Mouse (Mus musculus) heart, embryonic 10.5 days (tissue): ENCODE measurements around the gene Lamb2. TPM values are rescaled to one million over a fixed set of nuclear protein-coding genes. Genes with fewer than 3 reads are reported as not detected.

Experiments
- DNase-seq: peaks from one replicate; pipeline ENCODE4 v3.0.0-alpha.2; 2017; ENCODE audit warnings: low spot score
- H3K27ac ChIP-seq: fragments of 300-500 bp; sonication (generic); 2 replicates; pipeline ENCODE4 v1.5.1; 2016; ENCODE audit warnings: mild to moderate bottlenecking
- H3K27me3 ChIP-seq: fragments of 300-500 bp; sonication (generic); 2 replicates; pipeline ENCODE4 v1.6.1; 2016; ENCODE audit warnings: mild to moderate bottlenecking; ENCODE audit not compliant: poor library complexity, insufficient read depth, severe bottlenecking
- H3K36me3 ChIP-seq: fragments of 300-500 bp; sonication (generic); 2 replicates; pipeline ENCODE4 v1.6.1; 2016; ENCODE audit warnings: mild to moderate bottlenecking, moderate library complexity
- H3K4me1 ChIP-seq: fragments of 300-500 bp; sonication (generic); 2 replicates; pipeline ENCODE4 v1.6.1; 2016; ENCODE audit warnings: mild to moderate bottlenecking
- H3K4me3 ChIP-seq: fragments of 300-500 bp; sonication (generic); 2 replicates; pipeline ENCODE4 v1.5.1; 2016; ENCODE audit warnings: mild to moderate bottlenecking, moderate library complexity
- H3K9me3 ChIP-seq: fragments of 300-500 bp; sonication (generic); 2 replicates; pipeline ENCODE4 v1.6.1; 2016; ENCODE audit warnings: mild to moderate bottlenecking, moderate library complexity
- WGBS: fragments of 180-500 bp; shearing (Covaris S2); methylation state at CpG from one replicate; pipeline ENCODE4 v1.1.7; 2016; 5-methylcytosine and 5-hydroxymethylcytosine counted together
- polyA plus RNA-seq: library from polyadenylated mRNA; unstranded; fragments of >200 nt; fragmentation: Nextera tagmentation; extraction: Ambion mirVana; gene quantifications from 2 replicates; pipeline ENCODE4 v1.2.1, GENCODE M21; 2016

Lamb2 gene
- polyA plus RNA-seq, 1 experiment from 2014 or later, result 46.3 TPM

DNA sequence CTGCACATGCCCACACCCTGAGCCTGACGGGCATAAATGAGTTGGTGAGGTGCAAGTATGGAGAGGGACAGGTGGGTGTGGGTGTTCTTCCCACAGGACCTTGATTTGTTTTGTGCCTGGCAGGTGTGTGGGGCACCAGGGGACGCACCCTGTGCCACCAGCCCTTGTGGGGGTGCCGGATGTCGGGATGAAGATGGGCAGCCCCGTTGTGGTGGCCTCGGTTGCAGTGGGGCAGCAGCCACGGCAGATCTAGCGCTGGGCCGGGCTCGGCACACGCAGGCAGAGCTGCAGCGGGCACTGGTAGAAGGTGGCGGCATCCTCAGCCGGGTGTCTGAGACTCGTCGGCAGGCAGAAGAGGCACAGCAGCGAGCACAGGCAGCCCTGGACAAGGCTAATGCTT, 8.9 kb downstream of the Lamb2 start:
- no peaks in the 10 kb centered on the region for H3K27me3 ChIP-seq
- peaks cover 85% of the 10 kb centered on the region for H3K36me3 ChIP-seq
- DNase-seq, result no peak
- no peak overlapping the region for H3K4me3 ChIP-seq
- H3K4me1 ChIP-seq, result peaks cover 29% of the 10 kb centered on the region
- WGBS, result 89% methylated on average over 17 of the region's 17 CpGs
- no peak overlapping the region for H3K27ac ChIP-seq
- H3K9me3 ChIP-seq, result no peaks in the 10 kb centered on the region

DNA sequence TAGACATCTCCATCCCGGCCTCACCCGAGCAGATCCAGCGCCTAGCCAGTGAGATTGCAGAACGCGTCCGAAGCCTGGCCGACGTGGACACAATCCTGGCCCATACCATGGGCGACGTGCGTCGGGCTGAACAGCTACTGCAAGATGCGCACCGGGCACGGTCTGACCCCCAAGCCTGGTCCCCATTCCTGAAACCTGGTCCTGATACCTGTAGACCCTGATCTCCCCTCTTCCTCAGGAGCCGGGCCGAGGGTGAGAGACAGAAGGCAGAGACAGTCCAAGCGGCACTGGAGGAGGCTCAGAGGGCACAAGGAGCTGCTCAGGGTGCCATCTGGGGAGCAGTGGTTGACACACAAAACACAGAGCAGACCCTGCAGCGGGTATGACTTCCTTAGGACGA, 9.7 kb downstream of the Lamb2 start:
- no peak overlapping the region for H3K4me3 ChIP-seq
- peak overlapping the region; percentile 97; the same call in 1 of the 2 replicates for H3K27ac ChIP-seq
- no peaks in the 10 kb centered on the region for H3K27me3 ChIP-seq
- peaks cover 29% of the 10 kb centered on the region for H3K4me1 ChIP-seq
- H3K36me3 ChIP-seq, result peaks cover 85% of the 10 kb centered on the region
- no peaks in the 10 kb centered on the region for H3K9me3 ChIP-seq
- WGBS, result 93% methylated on average over 20 of the region's 20 CpGs
- no peak for DNase-seq

DNA sequence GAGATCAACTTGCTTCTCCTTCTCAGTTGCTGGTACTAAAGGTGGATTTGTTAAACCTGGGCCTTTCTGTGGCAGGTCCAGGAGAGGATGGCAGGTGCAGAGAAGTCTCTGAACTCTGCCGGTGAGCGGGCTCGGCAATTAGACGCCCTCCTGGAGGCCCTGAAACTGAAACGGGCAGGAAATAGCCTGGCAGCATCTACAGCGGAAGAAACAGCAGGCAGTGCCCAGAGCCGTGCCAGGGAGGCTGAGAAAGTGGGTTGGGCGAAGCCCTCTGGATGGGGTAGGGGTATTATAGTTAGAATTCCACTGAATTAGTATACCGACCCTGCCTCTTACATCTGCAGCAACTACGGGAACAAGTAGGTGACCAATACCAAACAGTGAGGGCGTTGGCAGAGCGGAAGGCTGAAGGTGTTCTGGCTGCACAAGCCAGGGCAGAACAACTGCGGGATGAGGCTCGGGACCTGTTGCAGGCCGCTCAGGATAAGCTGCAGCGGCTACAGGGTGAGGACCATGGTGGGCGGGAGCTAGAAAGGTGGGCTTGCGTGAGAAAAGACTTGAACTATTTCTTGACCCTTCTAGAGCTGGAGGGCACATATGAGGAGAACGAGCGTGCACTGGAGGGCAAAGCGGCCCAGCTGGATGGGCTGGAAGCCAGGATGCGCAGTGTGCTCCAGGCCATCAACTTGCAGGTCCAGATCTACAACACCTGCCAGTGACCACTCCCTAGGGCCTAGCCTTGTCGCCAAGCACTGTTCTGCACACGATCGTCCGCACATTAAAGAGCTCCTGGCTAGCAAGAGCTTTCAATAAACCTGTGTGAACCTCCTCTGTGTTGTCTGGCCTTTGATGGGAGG, 10.4 kb downstream of the Lamb2 start:
- H3K27me3 ChIP-seq, result no peaks in the 10 kb centered on the region
- H3K36me3 ChIP-seq, result peaks cover 85% of the 10 kb centered on the region
- H3K4me1 ChIP-seq, result peaks cover 29% of the 10 kb centered on the region
- 70% methylated on average over 26 of the region's 26 CpGs for WGBS
- DNase-seq, result no peak
- no peaks in the 10 kb centered on the region for H3K9me3 ChIP-seq
- H3K4me3 ChIP-seq, result peak overlapping the region; percentile 100
- H3K27ac ChIP-seq, result peak overlapping the region; percentile 97

DNA sequence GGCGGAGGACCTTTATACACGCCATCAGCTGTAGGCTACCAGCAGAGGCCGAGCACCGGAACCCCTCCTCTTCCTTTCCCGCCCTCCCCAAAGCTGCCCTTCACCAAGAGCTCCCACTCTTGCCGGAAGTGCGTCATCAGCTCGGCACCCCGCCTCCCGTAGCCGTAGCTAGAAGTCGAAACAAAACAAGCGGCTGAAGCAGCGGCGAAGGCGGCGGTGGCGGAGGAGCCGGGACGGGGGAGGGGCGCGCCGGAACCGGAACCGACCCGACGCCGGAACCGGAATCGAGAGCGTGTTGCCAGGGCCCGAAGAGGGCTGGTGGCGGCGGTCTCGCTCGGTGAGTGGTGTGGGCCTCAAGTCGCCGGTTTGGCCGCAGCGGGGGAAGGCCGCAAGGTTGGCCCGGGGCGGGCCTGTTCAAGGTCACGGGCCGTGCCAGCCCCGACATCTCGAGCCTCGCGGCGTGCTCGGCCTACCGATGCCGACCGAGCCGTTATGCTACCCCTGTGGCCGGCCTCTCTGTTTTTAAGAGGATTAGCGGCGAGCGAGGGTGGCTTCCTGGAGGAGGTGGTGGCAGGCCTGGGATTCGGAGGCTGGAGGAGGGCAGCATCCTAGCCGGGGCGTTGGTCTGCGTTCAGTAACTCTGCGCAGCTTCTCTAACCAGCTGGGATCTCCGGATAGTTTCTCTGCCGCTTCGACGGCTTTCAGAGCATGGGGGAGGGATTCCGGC, 11.2 kb downstream of the Lamb2 start, which contains the start of gene Usp19:
Usp19 (plus strand) TSS at position 44 of the 727 bp plus-strand sequence.
- peak; percentile 98 for DNase-seq
- under 1% methylated on average over 69 of the region's 69 CpGs for WGBS
- peaks cover 29% of the 10 kb centered on the region for H3K4me1 ChIP-seq
- H3K9me3 ChIP-seq, result no peaks in the 10 kb centered on the region
- H3K36me3 ChIP-seq, result peaks cover 84% of the 10 kb centered on the region
- H3K27me3 ChIP-seq, result no peaks in the 10 kb centered on the region
- H3K4me3 ChIP-seq, result peak within 1 kb of the TSS; percentile 100
- H3K27ac ChIP-seq, result peak within 1 kb of the TSS; percentile 97

DNA sequence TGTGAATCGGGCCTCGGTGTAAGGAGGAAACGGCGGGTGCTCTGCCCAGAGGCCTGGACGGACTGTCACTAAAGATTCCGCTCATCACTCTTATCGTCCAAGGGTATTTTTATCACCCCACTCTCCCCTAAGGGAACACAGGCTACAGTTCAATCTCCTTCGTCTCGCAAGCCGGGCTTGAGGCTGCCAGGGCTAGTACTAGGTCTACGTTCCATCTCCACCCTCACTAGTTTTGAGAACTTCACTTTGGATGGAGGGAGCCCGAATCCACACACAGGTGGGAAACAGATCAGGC, 11.7 kb downstream of the Lamb2 start:
- no peak for DNase-seq
- Histone ChIP-seq H3K9me3 (no peaks in the 10 kb centered on the region), H3K4me3 (peak overlapping the region; percentile 100), H3K27ac (peak overlapping the region; percentile 97), H3K36me3 (peaks cover 84% of the 10 kb centered on the region), H3K27me3 (no peaks in the 10 kb centered on the region), H3K4me1 (peaks cover 29% of the 10 kb centered on the region)
- WGBS, result 4% methylated on average over 12 of the region's 12 CpGs

DNA sequence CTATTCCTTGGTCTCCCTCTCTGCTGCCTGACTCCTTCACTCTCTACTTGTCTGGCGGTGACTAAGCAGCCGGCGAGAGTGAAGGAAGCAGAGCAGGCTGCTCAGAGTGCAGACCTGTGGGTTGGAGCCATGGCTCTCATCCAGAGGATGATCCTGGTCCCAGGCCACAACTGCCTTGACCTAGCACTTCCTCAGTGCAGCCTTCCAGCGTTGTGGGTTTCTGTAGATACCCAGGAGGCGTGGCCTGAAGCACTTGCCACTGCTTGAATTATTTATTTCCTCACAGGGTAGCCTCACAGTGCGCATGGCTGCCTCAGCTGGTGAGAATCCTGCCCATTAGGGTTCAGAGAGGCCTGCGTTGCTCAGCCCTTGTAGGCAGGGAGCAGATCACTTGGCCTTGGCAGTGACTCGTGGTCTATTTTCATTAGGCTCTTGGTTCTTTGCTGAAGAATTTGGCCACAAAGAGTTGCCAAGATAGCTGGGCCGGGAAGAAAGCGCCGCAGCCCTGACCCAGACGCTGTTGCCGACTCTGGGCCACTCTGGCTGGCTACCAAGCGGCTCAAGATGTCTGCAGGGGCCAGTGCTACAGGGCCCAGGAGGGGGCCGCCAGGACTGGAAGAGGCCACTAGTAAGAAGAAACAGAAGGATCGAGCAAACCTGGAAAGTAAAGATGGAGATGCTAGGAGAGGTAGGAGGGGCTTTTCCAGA, 12.7 kb downstream of the Lamb2 start:
- H3K27ac ChIP-seq, result peak overlapping the region; percentile 97
- H3K36me3 ChIP-seq, result peaks cover 84% of the 10 kb centered on the region
- no peaks in the 10 kb centered on the region for H3K27me3 ChIP-seq
- 80% methylated on average over 16 of the region's 16 CpGs for WGBS
- DNase-seq, result no peak
- H3K4me1 ChIP-seq, result peaks cover 29% of the 10 kb centered on the region
- no peaks in the 10 kb centered on the region for H3K9me3 ChIP-seq
- peak overlapping the region; percentile 100 for H3K4me3 ChIP-seq

DNA sequence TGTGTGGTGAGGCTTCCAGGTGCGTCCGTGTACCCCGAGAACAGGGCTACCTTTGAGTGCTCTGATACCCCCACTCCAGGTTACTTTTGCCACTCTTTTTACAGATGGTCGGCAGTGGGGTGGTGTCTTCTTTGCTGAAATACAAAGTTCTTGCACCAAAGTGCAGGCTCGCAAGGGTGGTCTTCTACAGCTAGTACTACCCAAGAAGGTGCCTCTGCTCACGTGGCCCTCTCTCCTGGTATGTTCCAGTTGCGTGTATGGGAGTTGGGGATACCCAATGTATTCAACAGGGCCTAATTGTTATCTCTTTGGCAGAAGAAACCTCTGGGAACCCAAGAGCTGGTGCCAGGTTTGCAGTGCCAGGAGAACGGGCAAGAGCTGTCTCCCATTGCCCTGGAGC, 13.7 kb downstream of the Lamb2 start:
- no peaks in the 10 kb centered on the region for H3K27me3 ChIP-seq
- WGBS, result 95% methylated on average over 8 of the region's 8 CpGs
- H3K36me3 ChIP-seq, result peaks cover 84% of the 10 kb centered on the region

DNA sequence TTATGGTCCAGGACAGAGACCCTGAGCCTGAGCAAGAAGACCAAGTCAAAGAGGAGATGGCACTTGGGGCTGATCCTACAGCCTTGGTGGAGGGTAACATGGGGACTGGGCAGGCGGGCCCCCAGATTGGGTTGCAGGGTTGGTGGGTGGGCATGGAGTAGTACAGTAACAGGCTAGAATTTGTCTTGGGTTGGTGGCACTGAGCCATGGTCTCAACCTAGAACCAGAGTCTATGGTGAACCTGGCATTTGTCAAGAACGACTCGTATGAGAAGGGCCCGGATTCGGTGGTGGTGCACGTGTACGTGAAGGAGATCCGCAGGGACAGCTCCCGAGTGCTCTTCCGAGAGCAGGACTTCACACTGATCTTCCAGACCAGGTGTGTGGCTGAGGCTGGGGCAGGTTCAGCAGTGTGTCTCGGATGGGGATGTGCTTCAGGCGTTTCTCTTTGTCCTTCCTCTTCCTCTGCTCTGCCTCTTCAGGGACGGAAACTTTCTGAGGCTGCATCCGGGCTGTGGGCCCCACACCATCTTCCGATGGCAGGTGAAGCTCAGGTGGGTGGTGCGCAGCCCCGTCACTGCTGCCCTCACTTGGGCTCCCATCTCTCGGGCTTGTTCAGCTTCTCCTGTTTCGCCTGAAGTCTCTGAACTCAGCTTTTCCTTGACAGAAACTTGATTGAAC, 14.8 kb downstream of the Lamb2 start:
- DNase-seq, result no peak
- WGBS, result 93% methylated on average over 19 of the region's 19 CpGs
- H3K27me3 ChIP-seq, result no peaks in the 10 kb centered on the region
- no peaks in the 10 kb centered on the region for H3K9me3 ChIP-seq
- no peak overlapping the region for H3K27ac ChIP-seq
- peaks cover 84% of the 10 kb centered on the region for H3K36me3 ChIP-seq
- peaks cover 27% of the 10 kb centered on the region for H3K4me1 ChIP-seq
- H3K4me3 ChIP-seq, result no peak overlapping the region

More for the DNA sequence above, 13.7 kb downstream of the Lamb2 start:
- H3K4me3 ChIP-seq, result no peak overlapping the region
- no peak for DNase-seq
- no peaks in the 10 kb centered on the region for H3K9me3 ChIP-seq
- H3K4me1 ChIP-seq, result peaks cover 29% of the 10 kb centered on the region
- H3K27ac ChIP-seq, result no peak overlapping the region

DNA sequence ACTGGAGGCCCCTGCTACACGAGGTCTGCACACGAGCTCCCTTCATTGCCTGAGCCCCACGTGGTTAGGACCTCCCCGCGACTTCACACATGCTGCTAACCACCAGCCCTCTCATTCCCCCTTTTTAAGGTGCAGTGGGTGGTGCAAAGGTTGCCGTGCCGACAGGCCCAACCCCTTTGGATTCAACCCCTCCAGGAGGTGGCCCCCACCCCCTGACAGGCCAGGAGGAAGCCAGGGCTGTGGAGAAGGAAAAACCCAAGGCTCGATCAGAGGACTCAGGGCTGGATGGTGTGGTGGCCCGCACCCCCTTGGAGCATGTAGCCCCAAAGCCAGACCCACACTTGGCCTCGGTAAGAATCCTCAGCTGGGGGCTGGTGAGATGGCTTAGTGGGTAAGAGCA, 15.4 kb downstream of the Lamb2 start:
- 89% methylated on average over 10 of the region's 10 CpGs for WGBS
- Histone ChIP-seq H3K4me3 (no peak overlapping the region), H3K4me1 (peaks cover 21% of the 10 kb centered on the region), H3K27ac (no peak overlapping the region), H3K36me3 (peaks cover 84% of the 10 kb centered on the region), H3K27me3 (no peaks in the 10 kb centered on the region), H3K9me3 (no peaks in the 10 kb centered on the region)
- no peak for DNase-seq

DNA sequence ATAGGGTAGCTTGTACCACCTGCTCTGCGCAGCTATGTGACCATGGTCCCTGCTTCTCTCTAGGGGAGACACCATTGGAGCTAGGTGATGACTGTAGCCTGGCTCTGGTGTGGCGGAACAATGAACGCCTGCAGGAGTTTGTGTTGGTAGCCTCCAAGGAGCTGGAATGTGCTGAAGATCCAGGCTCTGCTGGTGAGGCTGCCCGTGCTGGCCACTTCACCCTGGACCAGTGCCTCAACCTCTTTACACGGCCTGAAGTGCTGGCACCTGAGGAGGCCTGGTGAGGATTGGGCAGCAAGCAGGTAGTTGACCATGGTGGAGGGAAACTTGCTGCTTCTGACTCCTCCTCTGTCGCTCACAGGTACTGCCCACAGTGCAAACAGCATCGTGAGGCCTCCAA, 19.7 kb downstream of the Lamb2 start:
- 97% methylated on average over 7 of the region's 7 CpGs for WGBS
- no peaks in the 10 kb centered on the region for H3K4me1 ChIP-seq

DNA sequence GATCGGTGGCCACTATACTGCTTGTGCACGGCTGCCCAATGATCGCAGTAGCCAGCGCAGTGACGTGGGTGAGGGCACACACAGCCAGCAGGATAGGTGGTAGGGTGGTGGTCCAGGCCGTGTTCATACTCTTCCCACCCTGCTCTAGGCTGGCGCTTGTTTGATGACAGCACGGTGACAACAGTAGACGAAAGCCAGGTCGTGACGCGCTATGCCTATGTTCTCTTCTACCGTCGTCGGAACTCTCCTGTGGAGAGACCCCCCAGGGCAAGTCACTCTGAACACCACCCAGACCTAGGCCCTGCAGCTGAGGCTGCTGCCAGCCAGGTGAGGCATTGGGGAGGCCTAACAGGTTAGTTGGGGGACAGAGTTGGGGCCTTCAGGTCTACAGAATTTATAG, 20.4 kb downstream of the Lamb2 start:
- peaks cover 85% of the 10 kb centered on the region for H3K36me3 ChIP-seq

More for the DNA sequence above, 19.7 kb downstream of the Lamb2 start:
- DNase-seq, result no peak
- peaks cover 92% of the 10 kb centered on the region for H3K36me3 ChIP-seq
- H3K27me3 ChIP-seq, result no peaks in the 10 kb centered on the region
- H3K27ac ChIP-seq, result no peak overlapping the region
- H3K9me3 ChIP-seq, result no peaks in the 10 kb centered on the region
- H3K4me3 ChIP-seq, result no peak overlapping the region

DNA sequence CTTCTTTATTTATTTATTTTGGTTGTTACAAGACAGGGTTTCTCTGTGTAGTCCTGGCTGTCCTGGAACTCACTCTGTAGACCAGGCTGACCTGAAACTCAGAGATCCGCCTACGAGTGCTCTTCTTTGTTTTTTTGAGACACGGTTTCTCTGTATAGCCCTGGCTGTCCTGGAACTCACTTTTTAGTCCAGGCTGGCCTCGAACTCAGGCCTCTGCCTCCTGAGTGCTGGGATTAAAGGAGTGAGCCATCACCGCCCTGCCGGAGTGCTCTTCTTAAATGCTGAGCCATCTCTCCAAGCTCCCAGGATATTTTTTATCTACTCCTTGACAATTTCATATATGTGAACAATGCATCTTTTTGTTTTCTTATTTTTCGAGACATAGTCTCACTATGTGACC, 27.4 kb downstream of the Lamb2 start:
- WGBS, result 84% methylated on average over 7 of the region's 7 CpGs
- peak overlapping the region; percentile 88; the same call in 1 of the 2 replicates for H3K27ac ChIP-seq
- H3K4me3 ChIP-seq, result peak overlapping the region; percentile 89
- no peaks in the 10 kb centered on the region for H3K27me3 ChIP-seq
- peaks cover 22% of the 10 kb centered on the region for H3K4me1 ChIP-seq
- DNase-seq, result peak; percentile 59
- H3K36me3 ChIP-seq, result peaks cover 44% of the 10 kb centered on the region
- H3K9me3 ChIP-seq, result no peaks in the 10 kb centered on the region

More for the DNA sequence above, 20.4 kb downstream of the Lamb2 start:
- WGBS, result 87% methylated on average over 15 of the region's 15 CpGs
- Histone ChIP-seq H3K27me3 (no peaks in the 10 kb centered on the region), H3K4me3 (no peak overlapping the region), H3K4me1 (no peaks in the 10 kb centered on the region), H3K27ac (no peak overlapping the region), H3K9me3 (no peaks in the 10 kb centered on the region)
- DNase-seq, result no peak
